Mouse (Mus musculus): Measurements from ENCODE around the gene Eps8l2.

Gene Eps8l2

GRCm38 (mm10) chr7:141331990-141332389 is 6.7 kb upstream of the Eps8l2 start:
- DNase-seq: no peak

- no peak for DNase-seq
Measured at GRCm38 (mm10) chr7:141335044-141335579, 3.6 kb upstream of the Eps8l2 start.

DNA sequence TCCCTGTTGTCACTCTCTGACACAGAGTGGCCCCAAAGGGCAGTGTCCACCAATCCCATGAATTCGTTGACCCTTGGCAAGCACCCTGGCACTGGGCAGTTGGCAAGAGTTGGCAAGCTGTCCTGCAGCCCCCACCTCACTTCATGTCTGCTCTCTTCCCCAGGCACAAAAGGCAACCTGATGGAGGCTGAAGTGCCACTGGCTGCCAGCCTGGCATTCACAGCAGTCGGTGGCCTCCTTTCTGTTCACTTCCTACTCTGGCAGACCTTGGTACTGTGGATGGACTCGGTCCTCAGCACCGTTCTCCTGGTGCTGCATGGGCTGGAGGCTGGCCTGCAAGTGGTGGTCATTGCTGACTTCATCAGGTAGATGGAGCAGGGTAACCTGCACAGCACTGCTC is 3.0 kb upstream of the Eps8l2 start:
- DNase-seq: no peak

DNA sequence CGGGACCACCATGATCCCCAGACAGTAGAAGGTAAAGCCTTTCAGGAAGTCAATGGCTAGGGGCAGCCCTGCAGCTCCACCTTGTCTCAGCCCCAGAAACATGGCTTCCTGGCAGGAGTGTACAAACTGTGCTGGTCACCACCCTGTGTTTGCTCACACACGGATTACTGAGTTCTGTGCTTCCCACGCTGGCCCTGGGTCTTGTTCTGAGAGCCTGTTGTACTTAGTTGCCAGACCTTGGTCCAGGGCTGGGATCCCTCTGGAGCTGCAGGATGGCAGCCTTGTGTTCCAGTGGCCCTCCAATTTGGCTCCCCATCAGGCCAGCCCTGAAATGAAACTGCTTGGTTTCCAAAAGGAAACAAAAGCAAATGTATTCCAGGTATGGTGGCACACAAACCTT is 2.4 kb upstream of the Eps8l2 start:
- DNase-seq: no peak

- no peak for DNase-seq
Measured at GRCm38 (mm10) chr7:141337716-141338416, 814 bp upstream of the Eps8l2 start.

- no peak for DNase-seq
Measured at GRCm38 (mm10) chr7:141339215-141339920, 688 bp downstream of the Eps8l2 start.

GRCm38 (mm10) chr7:141340023-141340422 is 1.3 kb downstream of the Eps8l2 start:
- DNase-seq: no peak

DNA sequence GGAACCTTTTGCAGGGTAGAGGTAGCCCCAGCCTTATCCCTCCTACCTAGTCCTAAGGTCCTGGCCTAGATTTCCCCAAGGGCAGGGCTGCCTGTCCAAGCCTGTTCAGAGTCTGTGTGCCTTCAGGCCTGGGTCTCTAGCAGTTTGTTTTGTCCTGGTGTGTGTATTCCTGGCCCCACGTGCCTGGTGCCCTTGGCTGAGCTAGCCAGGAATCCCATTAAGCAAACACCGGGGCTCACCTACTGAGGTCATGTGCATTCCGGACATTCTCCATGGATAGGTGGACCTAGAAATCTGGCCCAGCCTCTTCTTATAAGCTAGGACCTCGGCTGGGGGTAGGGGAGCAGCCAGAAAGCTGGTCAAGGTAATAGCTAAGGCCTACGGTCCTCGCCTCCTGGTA is 1.8 kb downstream of the Eps8l2 start:
- DNase-seq: no peak

DNA sequence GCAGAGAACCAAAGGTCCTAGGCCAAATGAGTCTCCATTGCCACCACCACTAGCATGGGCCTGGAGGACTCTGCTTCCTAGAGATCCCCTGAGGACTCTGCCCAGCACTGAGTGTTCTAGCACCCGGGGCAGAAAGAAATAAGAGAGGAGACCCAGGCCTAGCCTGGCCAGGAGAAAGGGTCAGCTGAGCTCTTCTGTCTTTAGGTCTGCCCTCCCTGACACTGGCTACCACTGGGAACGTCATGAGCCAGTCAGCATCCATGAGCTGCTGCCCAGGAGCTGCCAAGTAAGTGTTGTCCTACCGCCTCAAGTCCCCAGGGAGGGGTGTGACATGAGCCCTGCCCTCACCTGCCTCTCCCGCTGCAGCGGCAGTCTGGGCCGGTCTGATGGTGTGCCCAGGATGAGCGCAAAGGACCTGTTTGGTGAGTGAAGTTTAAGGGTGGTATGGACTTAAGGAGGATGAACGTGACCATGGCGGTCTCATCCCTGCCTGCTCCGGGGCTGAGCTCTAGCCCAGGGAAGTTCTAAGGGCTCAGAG is 3.1 kb downstream of the Eps8l2 start:
- DNase-seq: no peak

- no peak for DNase-seq
Measured at GRCm38 (mm10) chr7:141343230-141343629, 4.5 kb downstream of the Eps8l2 start.

GRCm38 (mm10) chr7:141343696-141344095 is 5.0 kb downstream of the Eps8l2 start:
- DNase-seq: no peak

DNA sequence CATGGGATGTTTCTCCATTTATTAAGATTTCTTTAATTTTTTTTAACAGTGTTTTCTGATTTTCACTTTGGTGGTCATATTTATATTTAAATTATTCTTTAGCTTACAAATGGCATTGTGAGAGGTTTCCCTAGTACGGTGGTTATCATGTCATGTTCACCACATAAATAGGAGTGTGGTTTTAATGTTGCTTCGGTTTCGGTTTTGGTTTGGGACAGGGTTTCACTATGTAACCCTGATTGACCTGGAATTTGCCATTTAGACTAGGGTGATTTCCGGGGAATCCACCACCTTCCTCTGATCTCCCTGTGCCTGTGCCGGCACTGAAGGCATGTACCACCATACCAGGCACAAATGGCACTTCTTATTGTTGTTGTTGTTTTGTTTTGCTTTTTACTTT is 6.1 kb downstream of the Eps8l2 start:
- no peak for DNase-seq

- no peak for DNase-seq
Measured at GRCm38 (mm10) chr7:141351061-141351460, 12.4 kb downstream of the Eps8l2 start.

- DNase-seq: no peak
Measured at GRCm38 (mm10) chr7:141355051-141355450, 16.4 kb downstream of the Eps8l2 start.

- DNase-seq: no peak
Measured at GRCm38 (mm10) chr7:141355626-141356326, 17.1 kb downstream of the Eps8l2 start.

DNA sequence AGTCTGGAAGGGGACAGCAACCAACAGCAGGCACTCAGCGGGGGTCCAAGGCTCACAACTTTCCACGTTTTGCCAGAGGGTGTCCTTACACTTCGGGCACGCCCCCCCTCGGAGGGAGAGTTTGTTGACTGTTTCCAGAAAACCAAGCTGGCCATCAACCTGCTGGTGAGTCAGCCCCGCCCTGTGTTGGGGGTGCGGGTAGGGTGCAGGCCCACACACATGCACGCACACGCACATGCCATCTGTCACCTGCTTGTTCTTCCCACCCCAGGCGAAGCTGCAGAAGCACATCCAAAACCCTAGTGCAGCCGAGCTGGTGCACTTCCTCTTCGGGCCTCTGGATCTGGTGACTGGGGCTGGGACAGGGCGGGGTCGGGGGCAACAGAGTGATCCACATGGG is 18.3 kb downstream of the Eps8l2 start:
- peak; percentile 36 for DNase-seq

- DNase-seq: no peak
Measured at GRCm38 (mm10) chr7:141361510-141361909, 22.8 kb downstream of the Eps8l2 start.

DNA sequence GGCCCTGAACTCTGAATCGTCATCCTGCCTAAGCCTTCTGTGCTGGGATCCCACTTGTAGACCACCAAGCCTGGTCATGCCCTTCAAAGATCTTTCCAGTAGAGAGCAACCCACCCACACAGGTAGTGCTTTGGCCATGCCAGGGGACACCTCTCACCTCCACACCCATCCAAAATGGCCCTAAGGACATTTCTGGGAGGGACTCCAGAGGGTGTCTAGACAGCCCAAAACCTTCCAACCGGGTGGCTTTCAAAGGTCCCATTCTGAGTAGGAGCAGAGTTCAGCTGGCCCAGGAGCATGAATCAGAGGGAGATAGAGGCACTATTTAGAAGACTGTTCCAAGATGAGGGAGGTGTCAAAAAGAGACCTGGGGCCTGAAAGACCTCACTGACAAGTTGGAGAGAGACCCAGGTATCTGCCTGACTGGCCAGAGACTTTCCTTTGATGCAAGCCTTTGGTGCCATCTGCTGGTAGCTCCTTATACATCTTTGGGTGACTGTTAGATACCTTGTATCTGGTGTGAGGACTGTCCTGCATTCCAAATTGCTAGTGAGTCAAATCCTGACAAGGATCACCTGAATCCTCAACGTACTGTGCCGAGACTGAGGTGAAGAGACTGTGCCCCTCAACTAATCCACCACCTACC is 24.5 kb downstream of the Eps8l2 start:
- DNase-seq: peak; percentile 54

DNA sequence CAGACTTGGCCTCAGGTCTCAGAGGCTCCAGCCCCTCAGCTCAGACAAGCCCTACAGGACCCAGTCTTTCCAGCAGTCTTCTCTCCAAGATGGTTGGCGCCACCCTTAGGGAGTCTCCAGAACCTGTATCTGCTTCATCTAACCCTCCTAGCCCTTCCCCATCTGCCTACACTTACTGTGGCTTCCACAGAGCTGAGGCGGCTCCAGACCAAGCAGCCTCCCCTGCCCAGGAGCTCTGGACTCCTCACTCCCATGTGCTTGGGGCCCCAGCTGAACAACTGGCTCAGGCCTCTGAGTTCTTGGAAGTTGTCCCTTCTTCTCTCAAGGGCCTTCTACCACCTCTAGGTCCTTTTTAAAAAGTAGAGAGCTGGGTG is 25.1 kb downstream of the Eps8l2 start:
- no peak for DNase-seq

- DNase-seq: no peak
Measured at GRCm38 (mm10) chr7:141364349-141365048, 25.8 kb downstream of the Eps8l2 start.

DNA sequence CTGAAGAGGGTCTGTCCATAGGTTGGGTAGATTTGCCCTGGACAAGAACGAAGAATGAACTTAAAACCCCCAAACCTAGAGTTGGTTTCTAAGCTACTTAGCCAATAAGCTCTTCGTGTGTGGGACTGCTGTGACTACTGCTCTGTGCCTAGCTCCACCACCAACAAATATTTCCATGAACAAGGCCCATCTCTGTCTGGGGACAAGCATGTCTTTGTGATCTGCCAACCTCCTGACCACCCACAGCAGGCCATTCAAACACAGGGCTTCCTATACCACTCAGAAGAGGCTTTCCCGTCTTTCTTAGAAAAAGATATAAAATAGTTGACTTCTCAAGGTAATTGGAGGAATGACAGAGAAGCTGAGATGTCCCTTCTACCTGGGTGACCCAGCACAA is 26.4 kb downstream of the Eps8l2 start:
- DNase-seq: no peak

GRCm38 (mm10) chr7:141367358-141367757 is 28.7 kb downstream of the Eps8l2 start:
- no peak for DNase-seq

Measured in right cerebral cortex, postnatal 25 days (tissue).